Comparison of ENCODE assay signal across 10 mouse cellular contexts in genomic region chr10:78160369-78161095, GRCm38 (mm10). TPM values are rescaled to one million over a fixed set of nuclear protein-coding genes. Genes with fewer than 3 reads are reported as not detected.
A peak's percentile ranks its signal among the peaks of the same experiment; 100 is the strongest.
DNase-seq lines count a peak whose midpoint lies in the region; ATAC-seq and TF ChIP-seq lines count a peak whose summit lies in the region.
"Had no signal": no experiment of that assay in that cellular context is flagged by ENCODE, and none has a peak within 500 bp of the region (broad histone marks: within the 10 kb centered on the region; RNA-seq: fewer than 3 reads in every experiment).

No protein-coding gene starts in this region.

- H3K36me3 ChIP-seq in midbrain, embryonic 13.5 days, result peaks cover 41% of the 10 kb centered on the region
- peaks cover 29% of the 10 kb centered on the region for H3K36me3 ChIP-seq in midbrain, postnatal 0 days (ENCODE audit: insufficient read depth, low read length)

- H3K27me3 ChIP-seq in cerebellum, adult 2 months (ENCODE audit: control insufficient read depth, insufficient read depth, low read length), result no peaks in the 10 kb centered on the region
- H3K27me3 ChIP-seq in midbrain, embryonic 13.5 days, result no peaks in the 10 kb centered on the region
- no peaks in the 10 kb centered on the region for H3K27me3 ChIP-seq in midbrain, postnatal 0 days (ENCODE audit: insufficient read depth, low read length)
- H3K27me3 ChIP-seq: CH12.LX had no signal

- no peak for TF ChIP-seq CTCF in cerebellum, adult 2 months (IDR thresholded peaks at IDR 0.05; ENCODE audit: borderline replicate concordance, insufficient read depth, low read depth, low read length)
- no peak for TF ChIP-seq CTCF in midbrain, postnatal 0 days (IDR thresholded peaks at IDR 0.05)

- no peak overlapping the region for H3K27ac ChIP-seq in cerebellum, adult 2 months (ENCODE audit: insufficient read depth, low read length)
- no peak overlapping the region for H3K27ac ChIP-seq in midbrain, embryonic 13.5 days
- no peak overlapping the region for H3K27ac ChIP-seq in midbrain, postnatal 0 days (ENCODE audit: low read depth, low read length)

- no peaks in the 10 kb centered on the region for H3K9me3 ChIP-seq in midbrain, embryonic 13.5 days
- H3K9me3 ChIP-seq in midbrain, postnatal 0 days (ENCODE audit: low read length), result no peaks in the 10 kb centered on the region

- no peak overlapping the region for H3K4me3 ChIP-seq in cerebellum, adult 2 months (replicated peaks; ENCODE audit: insufficient read depth, low read depth, low read length)
- no peak overlapping the region for H3K4me3 ChIP-seq in midbrain, embryonic 13.5 days (replicated peaks)
- no peak overlapping the region for H3K4me3 ChIP-seq in midbrain, postnatal 0 days (ENCODE audit: low read depth, low read length)
- H3K4me3 ChIP-seq: myocyte had no signal

- no peak overlapping the region for H3K4me2 ChIP-seq in midbrain, embryonic 13.5 days (replicated peaks)
- H3K4me2 ChIP-seq in midbrain, postnatal 0 days (ENCODE audit: low read depth, low read length, poor library complexity, severe bottlenecking), result no peak overlapping the region

- peak; percentile 43 for DNase-seq in cerebellum, adult 9-11 months
- no peak for DNase-seq in cerebellum, adult 2 months
- DNase-seq in midbrain, postnatal 0 days (ENCODE audit: low spot score), result no peak
- DNase-seq in thymus, postnatal 14 days, result peak; percentile 80
- DNase-seq in cerebellum, postnatal 36 days, result no peak

- H3K9ac ChIP-seq in midbrain, embryonic 13.5 days (replicated peaks), result no peak overlapping the region
- no peak overlapping the region for H3K9ac ChIP-seq in midbrain, postnatal 0 days (replicated peaks; ENCODE audit: low read length, poor library complexity, severe bottlenecking)

- peaks cover 26% of the 10 kb centered on the region for H3K4me1 ChIP-seq in cerebellum, adult 2 months (ENCODE audit: control insufficient read depth, insufficient read depth, low read length)
- H3K4me1 ChIP-seq in midbrain, embryonic 13.5 days (replicated peaks), result peaks cover 9% of the 10 kb centered on the region
- H3K4me1 ChIP-seq in midbrain, postnatal 0 days (ENCODE audit: insufficient read depth, low read length), result 0 out of 2 replicates have a peak, but pooled peaks cover 8% of the 10 kb centered on the region

- TF ChIP-seq POLR2A in cerebellum, adult 2 months (IDR thresholded peaks at IDR 0.05; ENCODE audit: borderline replicate concordance, insufficient read depth, low read length), result no peak

- peak; percentile 7 for ATAC-seq in midbrain, embryonic 13.5 days
- ATAC-seq in midbrain, postnatal 0 days (ENCODE audit: low FRiP score), result no peak
- ATAC-seq in megakaryocyte, adult 5-6 weeks (ENCODE audit: poor library complexity, severe bottlenecking), result peak; percentile 55
- ATAC-seq in cerebellum, adult (ENCODE audit: insufficient number of reproducible peaks, low FRiP score, low TSS enrichment), result no peak

- 87% methylated on average over 16 of the region's 16 CpGs for whole genome bisulfite sequencing in cerebellum, adult 2 months
- WGBS in midbrain, embryonic 13.5 days, result 89% methylated on average over 16 of the region's 16 CpGs
- WGBS in midbrain, postnatal 0 days, result 92% methylated on average over 16 of the region's 16 CpGs

RNA-seq across cellular contexts. Expression of gene D10Jhu81e, which starts 9.1 kb away (rescaled TPM):
- 169 and 172 TPM in 2 replicates for polyA plus RNA-seq in cerebellum, adult 2 months (2012; rRNA removed)
- 20.3 and 22.7 TPM in 2 replicates for polyA plus RNA-seq in midbrain, embryonic 13.5 days (2015; fragmentation: Nextera tagmentation; extraction: Ambion mirVana)
- total RNA-seq in midbrain, postnatal 0 days (2014; rRNA removed), result 80.0 and 119 TPM in 2 replicates
- polyA plus RNA-seq in midbrain, postnatal 0 days (2015; fragmentation: Nextera tagmentation; extraction: Ambion mirVana), result 24.1 and 26.7 TPM in 2 replicates
- 22.7 and 25.3 TPM in 2 replicates for total RNA-seq in megakaryocyte, adult 5-6 weeks (2015)
- total RNA-seq in megakaryocyte, adult 5-6 weeks (2017), result 57.6 and 69.2 TPM in 2 replicates

RNA-seq across cellular contexts. Expression of gene Pwp2, which starts 24.4 kb away (rescaled TPM):
- 17.2 and 17.8 TPM in 2 replicates for polyA plus RNA-seq in cerebellum, adult 2 months (2012; rRNA removed)
- 16.8 and 18.1 TPM in 2 replicates for polyA plus RNA-seq in midbrain, embryonic 13.5 days (2015; fragmentation: Nextera tagmentation; extraction: Ambion mirVana)
- total RNA-seq in midbrain, postnatal 0 days (2014; rRNA removed), result 21.9 and 24.5 TPM in 2 replicates
- polyA plus RNA-seq in midbrain, postnatal 0 days (2015; fragmentation: Nextera tagmentation; extraction: Ambion mirVana), result 13.4 and 14.2 TPM in 2 replicates
- total RNA-seq in megakaryocyte, adult 5-6 weeks (2015), result 2.2 and 3.0 TPM in 2 replicates
- total RNA-seq in megakaryocyte, adult 5-6 weeks (2017), result 7.4 and 8.8 TPM in 2 replicates

Comparison
In these comparisons a context has a peak if more than half of its experiments do, and no peak if none do; other contexts are left out.
1. DNase-seq: peak in cerebellum, adult 9-11 months (single experiment) and thymus, postnatal 14 days (single experiment); none in cerebellum, adult 2 months (0 of 2), midbrain, postnatal 0 days (single experiment) and cerebellum, postnatal 36 days (0 of 2).
2. ATAC-seq: peak in midbrain, embryonic 13.5 days (single experiment) and megakaryocyte, adult 5-6 weeks (single experiment); none in midbrain, postnatal 0 days (single experiment) and cerebellum, adult (single experiment).